Mouse (Mus musculus) thymus, adult 2 months (tissue): Measurements from ENCODE around the gene Gm4214. TPM values are rescaled to one million over a fixed set of nuclear protein-coding genes. Genes with fewer than 3 reads are reported as not detected.
"Not testable (repeated sequence)": the region's sequence is repeated elsewhere in the genome, so short reads cannot be mapped to it uniquely, and the experiment has no call there.

Experiments used
- DNase-seq: peaks from one replicate; pipeline ENCODE4 v3.0.0; 2021
- H3K27ac ChIP-seq: fragments of 200-500 bp; 2 replicates; pipeline ENCODE4 v1.5.1; 2012; ENCODE audit warnings: low read length, control low read depth; ENCODE audit not compliant: control insufficient read depth, insufficient read depth
- H3K27me3 ChIP-seq: fragments of 200-500 bp; 2 replicates; pipeline ENCODE4 v1.6.1; 2012; ENCODE audit warnings: mild to moderate bottlenecking, low read length, moderate library complexity, mixed read lengths; ENCODE audit not compliant: control insufficient read depth, insufficient read depth
- H3K36me3 ChIP-seq: fragments of 200-500 bp; 2 replicates; pipeline ENCODE4 v1.6.1; 2012; ENCODE audit warnings: mild to moderate bottlenecking, low read length, moderate library complexity; ENCODE audit not compliant: control insufficient read depth, insufficient read depth
- H3K4me1 ChIP-seq: fragments of 200-500 bp; replicated peaks from 2 replicates; pipeline ENCODE4 v1.6.1; 2012; ENCODE audit warnings: low read length; ENCODE audit not compliant: control insufficient read depth, insufficient read depth
- H3K4me3 ChIP-seq: fragments of 200-500 bp; 2 replicates; pipeline ENCODE4 v1.5.1; 2012; ENCODE audit warnings: mild to moderate bottlenecking, low read length, control low read depth, moderate library complexity; ENCODE audit not compliant: control insufficient read depth, insufficient read depth
- WGBS: fragments of 180-500 bp; shearing (Covaris S2); methylation state at CpG from one replicate; pipeline ENCODE4 v1.1.7; 2018; 5-methylcytosine and 5-hydroxymethylcytosine counted together
- polyA plus RNA-seq: library from polyadenylated mRNA; depleted of rRNA; stranded (reverse); fragments of >200 nt; gene quantifications from 2 replicates; pipeline ENCODE4 v1.2.3, GENCODE M21; 2012; rRNA removed

Gene Gm4214
- not detected in 2 replicates for polyA plus RNA-seq

- no CpG with 5 or more reads among the region's 5 CpGs for WGBS
- H3K27me3 ChIP-seq, H3K4me3 ChIP-seq, H3K36me3 ChIP-seq, H3K4me1 ChIP-seq, DNase-seq, H3K27ac ChIP-seq: not testable (repeated sequence)
Measured at GRCm38 (mm10) chr7:22984573-22984972, at the start of gene Gm4214. Gm4214 (minus strand) TSS chr7:22984673.

- DNase-seq, H3K4me1 ChIP-seq, H3K36me3 ChIP-seq, H3K4me3 ChIP-seq, H3K27me3 ChIP-seq, H3K27ac ChIP-seq: not testable (repeated sequence)
- WGBS = no CpG with 5 or more reads among the region's 3 CpGs
Measured at GRCm38 (mm10) chr7:23019823-23020222, 35.4 kb upstream of the Gm4214 start, which contains the start of gene Gm4216. Gm4216 (minus strand) TSS chr7:23019923.

Other genes with a start within 250 kb of the Gm4214 start
- gene Vmn1r157, start 223.0 kb downstream of the Gm4214 start, polyA plus RNA-seq = not detected in 2 replicates
- gene Vmn1r158, start 193.9 kb downstream of the Gm4214 start, polyA plus RNA-seq = not detected in 2 replicates
- not detected in 2 replicates for gene Vmn1r159, start 141.1 kb downstream of the Gm4214 start, polyA plus RNA-seq
- not detected in 2 replicates for gene Vmn1r160, start 113.4 kb downstream of the Gm4214 start, polyA plus RNA-seq
- not detected in 2 replicates for gene Gm4216, start 35.2 kb upstream of the Gm4214 start, polyA plus RNA-seq
- gene Vmn1r163, start 70.9 kb upstream of the Gm4214 start, polyA plus RNA-seq = not detected in 2 replicates
- gene Gm8720, start 82.8 kb upstream of the Gm4214 start, polyA plus RNA-seq = not detected in 2 replicates
- not detected in 2 replicates for gene Gm10662, start 159.8 kb upstream of the Gm4214 start, polyA plus RNA-seq
- gene Vmn1r165, start 232.7 kb upstream of the Gm4214 start, polyA plus RNA-seq = not detected in 2 replicates